Mouse (Mus musculus): Measurements from ENCODE around the gene Rufy2.

Gene Rufy2

DNA sequence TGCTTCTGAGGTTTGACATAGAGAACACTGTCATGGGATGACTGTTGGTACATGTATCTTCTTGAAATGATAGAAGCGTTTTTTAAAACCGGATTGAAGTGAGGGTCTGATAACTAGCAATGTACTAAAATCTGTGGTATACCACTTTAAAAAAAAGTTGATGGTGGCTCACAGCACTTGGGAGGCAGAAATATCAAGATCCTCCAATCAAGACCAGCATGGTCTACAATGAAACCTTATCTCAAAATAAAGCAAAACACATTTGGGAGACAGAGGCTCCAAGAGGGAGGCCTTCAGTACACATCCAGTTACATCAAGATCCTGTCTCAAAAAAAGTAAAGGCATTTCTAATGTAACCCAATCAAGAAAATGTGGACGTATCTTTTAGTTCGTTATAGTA is 41.7 kb downstream of the Rufy2 start:
- no peak for DNase-seq

GRCm38 (mm10) chr10:63022541-63023120 is 42.6 kb downstream of the Rufy2 start:
- DNase-seq, result no peak

DNA sequence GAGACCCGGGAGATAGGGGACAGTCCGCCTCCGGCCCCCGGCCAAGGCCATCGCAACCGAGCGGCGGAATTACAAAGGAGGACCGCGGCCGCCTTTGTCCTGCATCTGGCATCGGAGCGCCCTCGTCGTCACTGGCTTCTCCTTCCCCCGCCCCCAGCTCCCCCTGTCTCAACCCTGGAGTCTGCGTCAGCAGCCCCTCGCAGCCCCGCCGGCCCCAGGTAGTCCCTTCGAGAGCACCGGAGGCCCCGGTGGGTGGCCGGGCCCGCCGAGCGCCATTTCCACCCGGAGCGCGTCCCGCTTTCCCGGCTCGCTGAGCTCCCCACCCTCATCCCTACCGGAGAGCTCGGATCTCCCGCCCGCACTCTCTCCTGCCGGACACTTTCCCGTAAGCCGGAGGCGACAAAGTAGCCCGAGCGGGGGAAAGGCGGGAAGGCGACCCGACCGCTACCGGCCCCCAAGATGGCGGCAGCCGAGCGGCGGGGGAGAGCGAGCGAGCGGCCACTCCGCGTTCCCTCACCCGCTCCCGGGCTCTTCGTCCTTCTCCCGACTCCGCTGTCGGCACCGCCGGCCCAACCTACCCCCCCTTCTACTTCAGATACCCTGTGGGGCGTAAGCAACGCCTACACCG is 43.2 kb downstream of the Rufy2 start:
- DNase-seq, result peak; percentile 59

- peak; percentile 99 for DNase-seq
Measured at GRCm38 (mm10) chr10:63023749-63024579, 43.9 kb downstream of the Rufy2 start, which contains the start of the genes Hnrnph3 and Pbld2. Hnrnph3 (minus strand) TSS chr10:63024217. Pbld2 (plus strand) TSS chr10:63024315.

DNA sequence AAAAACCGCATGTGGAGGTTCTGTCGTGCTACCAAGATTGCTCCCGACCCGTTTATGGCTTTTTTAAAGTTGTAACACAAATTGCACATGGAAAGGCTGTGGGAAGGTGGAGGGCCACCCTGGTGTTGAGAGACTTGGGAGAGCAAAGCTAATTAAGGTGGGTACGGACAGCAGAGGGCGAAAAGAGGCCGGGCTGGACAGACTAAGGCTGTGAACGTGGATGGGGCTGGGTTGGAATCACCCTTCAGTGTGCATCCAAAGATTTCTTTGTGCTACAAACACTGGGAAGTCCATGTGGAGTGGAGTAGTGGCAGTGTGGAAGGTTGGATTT is 44.5 kb downstream of the Rufy2 start:
- peak; percentile 61 for DNase-seq

DNA sequence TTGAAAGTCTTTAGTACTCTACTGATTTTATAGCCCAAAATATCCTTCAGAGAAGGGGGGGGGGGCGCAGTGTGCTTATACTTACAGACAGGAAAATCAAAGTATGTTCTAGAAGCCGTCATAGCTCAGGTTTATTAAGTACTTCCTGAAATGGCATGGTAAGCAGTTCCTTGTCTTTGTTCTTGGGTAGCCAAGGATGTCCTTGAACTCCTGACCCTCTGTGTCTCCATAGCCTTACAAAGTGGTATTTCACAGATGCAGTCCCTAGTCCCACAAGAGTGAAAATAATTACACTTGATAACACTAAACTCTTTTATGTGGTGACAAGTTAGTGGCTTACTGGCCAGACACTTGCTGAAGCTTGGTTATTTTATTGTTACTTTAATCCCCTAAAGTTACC is 45.0 kb downstream of the Rufy2 start:
- no peak for DNase-seq

DNA sequence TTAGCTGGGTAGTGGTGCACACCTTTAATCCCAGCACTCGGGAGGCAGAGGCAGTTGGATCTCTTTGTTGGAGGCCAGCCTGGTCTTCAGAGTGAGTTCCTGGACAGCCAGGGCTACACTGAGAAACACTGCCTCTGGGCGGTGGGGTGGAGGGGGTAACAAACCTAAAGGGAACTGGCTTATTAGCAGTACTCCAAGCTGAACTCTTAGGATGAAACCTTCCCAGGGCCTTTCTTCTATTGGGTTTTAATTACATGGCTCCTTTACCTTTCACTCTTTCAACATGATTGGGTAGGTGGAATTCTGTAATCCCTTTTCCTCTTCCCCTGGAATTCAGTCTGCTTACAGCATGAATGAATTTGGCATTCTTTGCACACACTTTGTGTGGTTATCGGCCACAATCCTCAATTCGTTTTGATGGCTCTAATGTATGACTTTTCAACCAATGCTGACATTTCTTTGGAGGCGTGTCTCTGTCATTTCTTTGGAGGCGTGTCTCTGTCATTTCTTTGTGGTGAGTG is 45.5 kb downstream of the Rufy2 start:
- DNase-seq, result no peak

- DNase-seq, result no peak
Measured at GRCm38 (mm10) chr10:63026156-63026794, 46.3 kb downstream of the Rufy2 start.

- no peak for DNase-seq
Measured at GRCm38 (mm10) chr10:63026795-63027160, 46.8 kb downstream of the Rufy2 start.

GRCm38 (mm10) chr10:63027376-63028161 is 47.5 kb downstream of the Rufy2 start:
- no peak for DNase-seq

- no peak for DNase-seq
Measured at GRCm38 (mm10) chr10:63028396-63028795, 48.4 kb downstream of the Rufy2 start.

GRCm38 (mm10) chr10:63032267-63032666 is 52.2 kb downstream of the Rufy2 start:
- DNase-seq, result no peak

- no peak for DNase-seq
Measured at GRCm38 (mm10) chr10:63032956-63033355, 52.9 kb downstream of the Rufy2 start.

DNA sequence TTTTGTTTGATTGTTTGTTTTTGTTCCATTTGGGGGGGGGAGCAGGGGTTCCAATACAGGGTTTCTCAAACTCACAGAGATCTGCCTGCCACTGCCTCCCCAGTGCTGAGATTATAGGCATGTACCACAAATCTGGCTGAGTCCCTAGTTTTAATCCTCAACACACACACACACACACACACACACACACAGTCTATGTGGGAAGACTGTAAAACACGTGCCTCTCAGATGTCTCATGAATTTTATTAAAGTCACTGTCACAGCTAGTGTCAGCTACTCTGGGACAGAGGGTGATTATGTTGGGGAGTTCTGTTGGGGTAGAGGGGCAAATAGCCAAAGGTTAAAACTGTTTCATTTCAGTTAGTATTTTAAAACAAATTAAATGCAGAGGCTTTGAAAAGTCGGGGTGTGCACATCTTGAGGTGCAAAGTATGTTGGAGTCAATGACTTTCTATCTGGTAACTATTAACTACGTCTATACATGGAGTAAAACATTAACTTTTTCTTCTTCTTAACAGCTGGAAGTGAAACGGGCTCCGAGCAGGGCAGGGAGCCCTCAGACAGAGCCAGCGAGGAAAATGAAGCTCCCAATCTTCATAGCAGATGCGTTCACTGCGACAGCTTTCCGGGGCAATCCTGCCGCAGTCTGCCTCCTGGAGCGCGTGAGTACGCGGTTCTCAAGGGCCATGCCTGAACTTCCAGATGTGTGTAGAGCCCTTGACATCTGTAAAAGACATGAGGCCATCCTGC is 58.7 kb downstream of the Rufy2 start:
- DNase-seq, result no peak

DNA sequence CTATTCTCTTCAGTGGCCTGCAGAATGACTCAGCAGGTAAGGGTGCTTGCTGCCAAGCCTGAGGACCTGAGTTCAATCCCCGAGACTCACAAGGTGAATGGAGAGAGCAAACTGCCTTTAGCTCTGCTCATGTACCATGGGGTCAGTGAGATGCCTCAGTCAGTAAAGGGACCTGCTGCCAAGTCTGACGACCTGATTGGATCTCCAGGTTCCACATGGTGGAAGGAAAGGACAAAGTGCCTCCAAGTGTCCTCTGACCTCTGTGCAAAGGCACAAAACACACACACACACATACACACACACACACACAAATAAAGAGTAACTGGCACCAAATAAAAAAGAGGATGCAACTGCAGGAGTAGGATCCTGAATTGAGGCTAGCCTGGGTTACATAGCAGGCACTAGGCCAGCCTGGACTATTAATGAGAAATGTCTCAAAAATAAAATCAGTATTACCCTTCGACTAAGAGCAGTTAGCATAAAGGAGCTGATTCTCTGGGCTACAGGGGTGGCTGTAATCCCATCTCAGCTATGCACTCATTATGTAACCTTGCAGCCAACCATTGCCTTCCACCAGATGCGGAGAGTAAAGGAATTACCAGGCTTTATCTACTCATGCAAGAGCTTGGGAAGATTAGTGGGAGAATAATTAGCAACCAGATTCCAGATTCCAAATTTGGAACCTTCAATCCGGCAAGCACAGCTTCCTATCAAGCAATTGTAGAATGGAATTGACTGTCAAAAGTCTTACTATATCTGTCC is 60.0 kb downstream of the Rufy2 start:
- no peak for DNase-seq

- no peak for DNase-seq
Measured at GRCm38 (mm10) chr10:63043154-63043553, 63.1 kb downstream of the Rufy2 start.

DNA sequence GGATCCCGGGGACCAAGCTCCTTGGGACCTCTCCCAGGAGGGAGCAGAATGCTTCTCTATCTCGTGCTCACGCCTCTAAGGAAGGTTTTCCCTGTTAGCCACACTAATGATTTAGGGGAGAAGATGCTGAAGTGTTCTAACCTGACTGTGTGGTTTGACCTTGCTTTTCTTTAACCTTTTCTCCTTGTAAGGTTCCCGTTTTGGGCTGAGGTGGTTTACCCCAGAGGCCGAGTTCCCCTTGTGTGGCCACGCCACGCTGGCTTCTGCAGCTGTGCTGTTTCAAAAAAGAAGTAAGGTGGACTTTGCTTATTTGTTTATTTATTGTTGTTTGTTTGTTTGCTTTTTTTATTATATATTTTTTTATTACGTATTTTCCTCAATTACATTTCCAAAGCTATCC is 67.7 kb downstream of the Rufy2 start:
- DNase-seq, result no peak

DNA sequence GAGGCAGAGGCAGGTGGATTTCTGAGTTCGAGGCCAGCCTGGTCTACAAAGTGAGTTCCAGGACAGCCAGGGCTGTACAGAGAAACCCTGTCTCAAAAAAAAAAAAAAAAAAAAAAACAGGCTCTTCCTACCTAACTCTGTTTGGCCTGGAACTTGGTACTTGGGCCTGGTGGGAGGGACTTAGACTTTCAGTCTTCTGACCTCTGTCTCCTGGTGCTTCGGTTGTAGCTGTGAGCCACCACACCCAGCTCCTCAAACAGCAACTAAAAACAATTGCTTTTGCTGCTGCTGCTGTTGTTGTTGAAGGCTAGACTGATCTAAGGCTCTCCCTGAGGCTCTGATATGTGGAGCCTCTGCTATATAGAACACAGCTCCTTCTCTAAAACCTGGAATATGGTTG is 69.1 kb downstream of the Rufy2 start:
- no peak for DNase-seq

GRCm38 (mm10) chr10:63051267-63051666 is 71.2 kb downstream of the Rufy2 start:
- DNase-seq, result no peak

- no peak for DNase-seq
Measured at GRCm38 (mm10) chr10:63052011-63052410, 72.0 kb downstream of the Rufy2 start.

DNA sequence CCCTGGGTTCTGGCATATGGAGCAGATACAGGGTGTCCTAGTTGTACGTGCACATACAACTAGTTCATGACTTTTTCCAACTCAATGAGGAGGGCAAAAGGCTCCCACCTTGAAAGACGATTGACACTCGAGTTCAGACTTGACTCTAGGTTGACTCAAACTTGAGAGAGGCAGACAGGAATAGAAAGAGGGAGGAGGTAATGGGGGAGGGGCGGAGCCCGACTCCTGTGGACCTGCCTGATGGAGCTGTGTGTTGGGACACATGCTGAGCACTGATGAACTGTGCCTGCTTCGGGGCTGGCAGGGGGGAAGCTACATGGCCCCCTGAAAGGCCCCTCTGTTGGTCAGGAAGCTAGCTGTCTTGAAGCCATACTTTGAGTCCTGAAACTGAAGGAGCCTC is 73.0 kb downstream of the Rufy2 start:
- DNase-seq, result no peak
